Mouse (Mus musculus) forebrain, embryonic 13.5 days (tissue): ENCODE data around the gene Enpp3. TPM values are rescaled to one million over a fixed set of nuclear protein-coding genes. Genes with fewer than 3 reads are reported as not detected.

Experiments
- ATAC-seq: fragments of 200-750 bp; cut with Nextera tagmentation; 2 replicates; pipeline ENCODE4 v1.8.0; 2017
- H3K27ac ChIP-seq: fragments of 300-500 bp; sonication (generic); 2 replicates; pipeline ENCODE4 v1.5.1; 2015; ENCODE audit warnings: inconsistent platforms, mild to moderate bottlenecking, moderate library complexity
- H3K27me3 ChIP-seq: fragments of 300-500 bp; sonication (generic); 2 replicates; pipeline ENCODE4 v1.6.1; 2015; ENCODE audit warnings: mild to moderate bottlenecking, inconsistent platforms
- H3K36me3 ChIP-seq: fragments of 300-500 bp; sonication (generic); 2 replicates; pipeline ENCODE4 v1.6.1; 2015; ENCODE audit warnings: mild to moderate bottlenecking, inconsistent platforms; ENCODE audit not compliant: poor library complexity, severe bottlenecking
- H3K4me1 ChIP-seq: fragments of 300-500 bp; sonication (generic); 2 replicates; pipeline ENCODE4 v1.6.1; 2015; ENCODE audit warnings: inconsistent platforms
- H3K4me2 ChIP-seq: fragments of 300-500 bp; sonication (generic); 2 replicates; pipeline ENCODE4 v1.6.1; 2015; ENCODE audit warnings: inconsistent platforms, mild to moderate bottlenecking, moderate library complexity
- H3K4me3 ChIP-seq: fragments of 300-500 bp; sonication (generic); 2 replicates; pipeline ENCODE4 v1.5.1; 2015; ENCODE audit warnings: mild to moderate bottlenecking, inconsistent platforms
- H3K9ac ChIP-seq: fragments of 300-500 bp; sonication (generic); 2 replicates; pipeline ENCODE4 v1.6.1; 2015; ENCODE audit warnings: mild to moderate bottlenecking, inconsistent platforms
- H3K9me3 ChIP-seq: fragments of 300-500 bp; sonication (generic); replicated peaks from 2 replicates; pipeline ENCODE4 v1.6.1; 2016; ENCODE audit warnings: inconsistent platforms
- WGBS: fragments of 180-500 bp; shearing (Covaris S2); methylation state at CpG from one replicate; pipeline ENCODE4 v1.1.7; 2015; 5-methylcytosine and 5-hydroxymethylcytosine counted together
- polyA plus RNA-seq: library from polyadenylated mRNA; unstranded; fragments of >200 nt; fragmentation: Nextera tagmentation; extraction: Ambion mirVana; gene quantifications from 2 replicates; pipeline ENCODE4 v1.2.1, GENCODE M21; 2015

Enpp3 gene
- polyA plus RNA-seq: 2.8 TPM in 2 replicates

DNA sequence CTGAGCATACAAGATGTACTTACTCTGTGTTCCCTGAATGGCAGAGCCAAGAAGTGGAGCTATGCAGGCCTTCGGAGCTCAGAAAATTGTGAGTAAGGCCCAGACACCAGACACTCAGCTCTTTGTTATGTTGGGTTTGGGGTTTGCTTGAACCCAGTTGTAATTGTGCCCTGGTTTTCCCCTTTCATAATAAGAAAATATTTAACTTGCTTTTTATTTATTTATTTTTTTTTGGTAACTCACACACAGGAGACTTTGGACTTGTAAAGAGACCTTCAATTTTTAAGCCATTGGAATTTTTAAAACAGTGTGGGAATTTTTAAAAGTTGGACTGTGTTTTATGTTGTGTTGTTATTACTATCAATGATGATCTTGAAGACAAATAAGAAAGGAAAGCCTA is at the start of gene Enpp3:
Gene Enpp3 (minus strand): TSS at position 148 of the 400 bp plus-strand sequence.
- no peak within 1 kb of the TSS for H3K4me3 ChIP-seq
- no peak within 1 kb of the TSS for H3K9ac ChIP-seq
- H3K4me2 ChIP-seq: no peak within 1 kb of the TSS
- H3K9me3 ChIP-seq: no peaks in the 10 kb centered on the region
- no peaks in the 10 kb centered on the region for H3K27me3 ChIP-seq
- H3K36me3 ChIP-seq: no peaks in the 10 kb centered on the region
- WGBS: 82% methylated on average over 1 of the region's 1 CpGs
- H3K4me1 ChIP-seq: no peaks in the 10 kb centered on the region
- H3K27ac ChIP-seq: no peak within 1 kb of the TSS
- ATAC-seq: no peak

DNA sequence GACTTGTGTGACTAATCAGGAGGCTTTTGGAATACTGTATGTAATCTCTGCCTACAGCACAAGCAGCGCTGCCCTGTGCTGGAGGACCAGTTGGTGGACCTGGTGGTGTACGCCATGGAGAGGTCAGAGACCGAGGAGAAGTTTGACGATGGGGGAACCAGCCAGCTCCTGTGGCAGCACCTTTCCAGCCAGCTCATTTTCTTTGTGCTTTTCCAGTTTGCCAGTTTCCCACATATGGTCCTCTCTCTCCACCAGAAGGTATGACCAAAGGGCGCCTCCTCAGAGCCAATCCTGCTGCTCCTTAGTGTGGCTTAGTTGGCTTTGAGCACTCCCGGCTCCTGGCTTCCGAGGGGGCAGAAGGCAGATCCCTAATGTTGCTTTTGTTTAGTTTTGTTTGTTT is 45.7 kb upstream of the Enpp3 start:
- peaks cover 77% of the 10 kb centered on the region for H3K36me3 ChIP-seq
- ATAC-seq: no peak
- no peak overlapping the region for H3K4me3 ChIP-seq
- no peaks in the 10 kb centered on the region for H3K27me3 ChIP-seq
- H3K27ac ChIP-seq: no peak overlapping the region
- H3K4me2 ChIP-seq: no peak overlapping the region
- 92% methylated on average over 7 of the region's 7 CpGs for WGBS
- H3K9ac ChIP-seq: no peak overlapping the region
- H3K9me3 ChIP-seq: no peaks in the 10 kb centered on the region
- H3K4me1 ChIP-seq: no peaks in the 10 kb centered on the region

DNA sequence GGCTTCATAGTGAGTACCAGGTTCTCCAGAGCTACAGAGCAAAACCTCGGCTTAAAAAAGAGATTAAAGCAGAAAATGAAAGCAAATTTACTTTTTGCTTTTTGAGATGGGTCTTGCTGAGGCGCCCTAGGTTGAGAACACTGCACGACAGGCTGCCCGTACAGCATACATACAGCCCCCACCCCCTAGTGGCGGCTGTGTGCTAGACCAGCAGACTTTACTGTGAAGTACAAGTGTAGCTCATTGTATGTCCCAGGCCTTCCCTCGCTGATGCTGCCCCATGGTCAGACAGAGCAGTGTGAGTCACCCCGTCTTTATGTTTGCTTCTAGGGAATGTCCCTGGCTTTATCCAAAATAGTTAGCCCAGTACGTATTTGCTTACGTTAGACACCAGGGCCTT is 43.4 kb upstream of the Enpp3 start:
- WGBS: 78% methylated on average over 9 of the region's 9 CpGs

DNA sequence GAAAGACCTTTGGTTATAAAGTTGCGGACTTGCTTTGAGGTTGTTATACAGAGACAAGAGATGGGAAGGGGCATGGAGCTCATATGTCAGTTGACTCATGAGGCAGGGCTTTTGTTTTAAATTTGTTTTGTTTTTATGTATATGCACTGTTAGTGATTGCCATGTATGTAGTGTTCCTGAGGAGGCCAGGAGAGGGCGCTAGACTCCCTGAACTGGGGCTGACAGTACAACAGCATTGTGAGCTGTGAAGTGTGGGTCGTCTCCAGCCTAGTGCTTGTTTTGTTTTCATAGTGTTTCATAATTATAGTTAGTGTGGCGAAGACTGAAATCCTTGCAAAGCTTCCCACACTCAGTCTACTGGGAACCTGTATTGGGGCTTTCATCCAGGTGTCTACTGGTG is 31.0 kb upstream of the Enpp3 start:
- H3K4me3 ChIP-seq: no peak overlapping the region
- no peak overlapping the region for H3K27ac ChIP-seq
- no peak overlapping the region for H3K9ac ChIP-seq
- H3K9me3 ChIP-seq: no peaks in the 10 kb centered on the region
- no peaks in the 10 kb centered on the region for H3K27me3 ChIP-seq
- H3K4me2 ChIP-seq: no peak overlapping the region
- H3K36me3 ChIP-seq: peaks cover 68% of the 10 kb centered on the region
- 0 out of 2 replicates have a peak, but pooled peaks cover 3% of the 10 kb centered on the region for H3K4me1 ChIP-seq
- 84% methylated on average over 4 of the region's 4 CpGs for WGBS
- no peak for ATAC-seq

More for the DNA sequence above, 43.4 kb upstream of the Enpp3 start:
- no peak overlapping the region for H3K4me3 ChIP-seq
- H3K4me1 ChIP-seq: no peaks in the 10 kb centered on the region
- no peaks in the 10 kb centered on the region for H3K27me3 ChIP-seq
- no peak; the same call in 1 of the 2 replicates for ATAC-seq
- peaks cover 78% of the 10 kb centered on the region for H3K36me3 ChIP-seq
- no peak overlapping the region for H3K9ac ChIP-seq
- H3K9me3 ChIP-seq: no peaks in the 10 kb centered on the region
- no peak overlapping the region for H3K4me2 ChIP-seq
- H3K27ac ChIP-seq: no peak overlapping the region

DNA sequence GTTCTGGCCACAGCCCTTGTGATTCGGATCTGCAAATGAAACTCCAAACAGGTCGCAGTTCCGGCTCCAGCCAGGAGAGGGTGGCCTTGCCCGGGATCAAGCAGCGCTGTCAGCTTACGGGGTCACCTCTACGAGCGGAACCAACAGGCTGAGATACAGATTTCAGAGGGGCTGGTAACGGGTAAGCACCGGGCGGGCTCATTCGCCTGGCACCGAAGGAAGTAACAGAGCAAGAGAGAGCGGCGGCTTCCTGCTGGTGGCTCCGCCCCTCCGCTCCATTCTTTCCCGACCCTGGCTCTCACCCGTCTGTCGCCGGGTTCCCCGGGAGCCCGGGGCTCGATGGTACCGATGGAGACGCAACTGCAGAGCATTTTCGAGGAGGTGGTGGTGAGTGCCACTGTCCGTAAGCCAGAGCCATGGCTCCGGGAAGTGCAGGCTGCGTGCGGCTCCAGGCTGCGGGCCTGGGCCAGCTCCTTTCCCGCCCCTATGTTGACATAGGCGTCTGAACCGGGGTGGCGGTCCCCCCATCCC is 27.2 kb upstream of the Enpp3 start, which contains the start of gene Med23:
Gene Med23 (plus strand): TSS at position 227 of the 531 bp plus-strand sequence.
- ATAC-seq: peak; percentile 100
- Histone ChIP-seq H3K9ac (peak within 1 kb of the TSS; percentile 86), H3K27me3 (no peaks in the 10 kb centered on the region), H3K4me3 (peak within 1 kb of the TSS; percentile 73), H3K4me2 (peak within 1 kb of the TSS; percentile 68), H3K9me3 (no peaks in the 10 kb centered on the region), H3K4me1 (0 out of 2 replicates have a peak, but pooled peaks cover 3% of the 10 kb centered on the region), H3K27ac (no peak within 1 kb of the TSS; the same call in 1 of the 2 replicates), H3K36me3 (peaks cover 33% of the 10 kb centered on the region)
- 1% methylated on average over 36 of the region's 36 CpGs for WGBS

DNA sequence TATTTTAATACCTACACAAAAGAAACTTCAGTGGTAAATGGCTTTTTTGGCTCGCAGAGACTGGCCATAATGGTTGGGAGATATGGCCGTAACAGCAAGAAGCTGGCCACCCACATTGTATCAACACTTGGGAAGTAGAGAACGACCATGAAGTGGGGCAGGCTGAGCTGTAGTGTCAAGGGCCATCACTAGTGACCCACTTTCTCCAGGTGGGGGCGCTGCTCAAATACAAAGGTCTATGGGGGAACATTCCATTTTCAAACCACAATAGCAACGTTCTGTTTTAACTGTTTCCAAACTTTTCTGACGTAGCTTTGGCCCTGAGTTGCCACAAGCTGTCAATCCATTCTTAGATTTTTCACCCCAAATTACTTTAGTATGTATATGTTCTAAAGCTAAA is 21.8 kb upstream of the Enpp3 start:
- 75% methylated on average over 6 of the region's 6 CpGs for WGBS
- Histone ChIP-seq H3K4me2 (no peak overlapping the region), H3K4me3 (no peak overlapping the region), H3K27me3 (no peaks in the 10 kb centered on the region), H3K4me1 (no peaks in the 10 kb centered on the region), H3K9me3 (no peaks in the 10 kb centered on the region), H3K36me3 (no peaks in the 10 kb centered on the region), H3K9ac (no peak overlapping the region), H3K27ac (no peak overlapping the region)
- no peak for ATAC-seq

DNA sequence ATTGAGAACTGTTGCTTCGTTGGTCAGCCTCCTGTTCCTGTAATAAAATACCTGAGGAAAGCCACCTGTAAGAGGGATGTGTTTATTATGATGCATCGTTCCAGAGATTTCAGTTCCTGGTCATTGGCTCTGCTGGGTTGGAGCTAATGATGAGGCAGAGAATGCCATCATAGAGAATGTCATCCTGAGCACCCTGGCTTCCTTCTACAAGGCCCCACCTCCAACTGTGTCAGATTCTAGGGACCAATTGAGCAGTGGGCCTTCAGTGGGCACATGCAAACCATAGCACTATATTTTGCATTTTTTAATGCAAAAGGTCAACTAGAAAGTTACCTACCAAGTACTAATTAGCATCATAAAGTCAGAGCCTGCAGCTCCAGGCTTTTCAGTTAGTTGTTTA is 20.5 kb upstream of the Enpp3 start:
- WGBS: 80% methylated on average over 2 of the region's 2 CpGs
- Histone ChIP-seq H3K27me3 (no peaks in the 10 kb centered on the region), H3K9ac (no peak overlapping the region), H3K9me3 (no peaks in the 10 kb centered on the region), H3K36me3 (no peaks in the 10 kb centered on the region), H3K4me3 (no peak overlapping the region), H3K27ac (no peak overlapping the region), H3K4me1 (no peaks in the 10 kb centered on the region), H3K4me2 (no peak overlapping the region)
- ATAC-seq: no peak

DNA sequence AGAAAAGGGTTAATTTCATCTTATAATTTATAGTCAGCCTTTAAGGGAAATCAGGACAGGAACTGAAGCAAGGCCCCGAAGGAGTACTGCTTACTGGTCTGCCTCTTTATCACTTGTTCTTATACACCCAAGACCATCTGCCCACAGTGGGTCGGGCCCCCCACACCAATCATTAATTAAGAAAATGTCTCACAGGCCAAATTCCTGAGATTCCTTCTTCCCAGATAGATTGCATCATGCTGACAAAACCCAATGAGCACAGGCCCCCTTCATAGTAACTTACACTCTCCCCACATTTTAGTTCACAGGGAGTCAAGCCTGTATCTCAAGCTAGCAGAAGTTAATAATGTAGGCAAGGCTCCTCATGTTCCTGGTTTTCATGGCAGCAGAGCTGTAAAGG is 625 bp downstream of the Enpp3 start:
- Histone ChIP-seq H3K9me3 (no peaks in the 10 kb centered on the region), H3K27ac (no peak overlapping the region), H3K4me1 (no peaks in the 10 kb centered on the region), H3K4me3 (no peak overlapping the region), H3K4me2 (no peak overlapping the region), H3K27me3 (no peaks in the 10 kb centered on the region), H3K36me3 (no peaks in the 10 kb centered on the region), H3K9ac (no peak overlapping the region)
- WGBS: 66% methylated on average over 2 of the region's 2 CpGs
- no peak for ATAC-seq

DNA sequence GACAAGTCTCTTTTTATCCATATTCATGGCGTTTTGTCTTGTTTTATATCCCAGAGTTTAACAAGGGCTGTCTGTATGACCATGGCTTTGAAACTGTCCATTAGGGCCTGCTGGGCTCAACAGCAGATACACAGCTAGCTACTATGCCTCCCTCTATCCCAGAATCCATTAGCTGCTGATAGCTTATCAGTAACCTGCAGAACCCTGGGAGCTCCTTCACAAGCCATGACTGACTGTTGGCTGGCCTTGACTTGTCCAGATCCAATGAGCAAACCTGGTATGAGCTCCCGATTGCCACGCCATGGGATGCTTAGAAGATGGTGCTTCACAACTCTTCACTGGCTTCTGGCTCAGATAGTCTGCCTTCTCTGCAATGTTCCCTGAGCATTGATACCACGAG is 1.8 kb downstream of the Enpp3 start:
- Histone ChIP-seq H3K27me3 (no peaks in the 10 kb centered on the region), H3K9me3 (no peaks in the 10 kb centered on the region), H3K4me1 (peaks cover 9% of the 10 kb centered on the region), H3K4me2 (no peak overlapping the region), H3K4me3 (no peak overlapping the region), H3K27ac (no peak overlapping the region), H3K9ac (no peak overlapping the region), H3K36me3 (no peaks in the 10 kb centered on the region)
- no peak for ATAC-seq
- WGBS: 97% methylated on average over 4 of the region's 4 CpGs

DNA sequence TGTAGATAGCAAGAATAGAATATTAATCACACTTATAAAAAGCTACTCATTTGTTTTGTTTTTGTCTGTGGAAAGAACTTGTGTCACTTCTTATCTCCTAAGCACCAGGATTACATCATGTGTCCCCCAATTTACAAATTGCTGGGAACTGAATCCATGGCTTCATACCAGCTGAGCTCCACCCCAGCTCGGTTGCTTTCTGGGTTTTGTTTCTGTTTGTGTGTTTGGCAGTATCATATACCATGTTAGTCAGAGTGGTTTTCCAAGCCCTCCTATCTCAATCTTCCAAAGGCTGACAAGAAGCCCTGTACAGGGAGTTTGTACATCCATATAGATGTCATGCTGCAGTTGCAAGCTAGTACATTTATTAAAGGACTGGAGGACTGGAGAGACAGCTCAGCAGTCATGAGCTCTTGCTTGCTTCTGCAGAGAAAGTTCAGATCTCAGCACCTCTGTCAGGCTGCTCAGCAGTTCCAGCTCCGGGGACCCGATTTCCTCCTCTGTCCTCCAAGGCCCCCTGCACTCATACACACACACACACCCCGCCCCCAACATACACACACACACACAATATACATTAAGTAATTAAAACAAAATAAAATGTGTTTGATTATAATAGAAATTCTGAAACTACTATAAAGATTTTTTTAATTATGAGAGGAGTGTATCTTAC is 6.1 kb downstream of the Enpp3 start:
- Histone ChIP-seq H3K4me3 (peak overlapping the region; percentile 27), H3K9me3 (no peaks in the 10 kb centered on the region)
- WGBS: 39% methylated on average over 4 of the region's 4 CpGs

DNA sequence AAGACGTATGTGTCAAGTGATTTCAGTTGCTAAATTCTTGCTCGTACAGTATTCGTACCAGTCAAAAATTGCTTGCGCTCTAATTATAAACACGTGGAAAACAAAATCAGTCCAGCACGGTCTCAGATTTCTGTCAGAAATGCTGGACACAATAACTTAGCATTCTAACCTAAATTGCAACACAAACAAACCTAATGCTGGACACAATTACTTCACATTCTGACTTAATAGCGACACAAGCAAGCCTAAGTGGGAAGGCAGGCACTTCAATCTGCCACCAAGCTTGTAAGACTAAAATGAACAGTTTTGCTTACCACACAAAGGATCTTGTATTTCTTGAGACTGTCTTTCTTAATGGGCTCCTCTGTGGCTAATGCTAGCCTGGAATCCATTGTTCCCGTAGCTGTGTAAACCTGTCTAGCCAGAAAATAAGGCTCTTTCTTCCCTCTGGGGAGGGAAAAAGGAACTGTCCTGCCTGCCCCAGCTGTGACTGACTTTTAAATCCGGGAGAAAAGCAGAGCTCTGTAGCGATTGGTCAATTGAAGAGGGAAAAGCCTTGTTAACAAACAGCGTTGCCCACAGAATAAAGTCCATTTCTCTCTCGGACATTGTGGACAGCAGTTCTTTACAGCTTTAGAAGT is 6.8 kb downstream of the Enpp3 start:
- WGBS: 7% methylated on average over 12 of the region's 12 CpGs
- H3K27me3 ChIP-seq: no peaks in the 10 kb centered on the region; the same call in 1 of the 2 replicates
- no peak overlapping the region for H3K27ac ChIP-seq
- peak overlapping the region; percentile 57 for H3K4me2 ChIP-seq
- H3K9me3 ChIP-seq: no peaks in the 10 kb centered on the region
- H3K9ac ChIP-seq: peak overlapping the region; percentile 50; the same call in 1 of the 2 replicates
- peak; percentile 81 for ATAC-seq
- no peaks in the 10 kb centered on the region for H3K36me3 ChIP-seq
- H3K4me3 ChIP-seq: peak overlapping the region; percentile 27
- H3K4me1 ChIP-seq: peaks cover 22% of the 10 kb centered on the region

More for the DNA sequence above, 6.1 kb downstream of the Enpp3 start:
- H3K36me3 ChIP-seq: no peaks in the 10 kb centered on the region
- H3K4me1 ChIP-seq: peaks cover 22% of the 10 kb centered on the region
- peak; percentile 60; the same call in 1 of the 2 replicates for ATAC-seq
- H3K27me3 ChIP-seq: no peaks in the 10 kb centered on the region; the same call in 1 of the 2 replicates
- H3K4me2 ChIP-seq: peak overlapping the region; percentile 57
- H3K9ac ChIP-seq: 0 out of 2 replicates have a peak overlapping the region, but pooled peaks have one; percentile 50
- no peak overlapping the region; the same call in 1 of the 2 replicates for H3K27ac ChIP-seq
